Mouse (Mus musculus) embryonic facial prominence, embryonic 15.5 days (tissue): ENCODE measurements around the gene Tbc1d8. TPM values are rescaled to one million over a fixed set of nuclear protein-coding genes. Genes with fewer than 3 reads are reported as not detected.

Experiments
- ATAC-seq: fragments of 200-750 bp; cut with Nextera tagmentation; 2 replicates; pipeline ENCODE4 v1.8.0; 2017; ENCODE audit warnings: low read depth, moderate TSS enrichment; ENCODE audit not compliant: insufficient number of reproducible peaks, low FRiP score, low TSS enrichment
- H3K27ac ChIP-seq: fragments of 300-500 bp; sonication (generic); replicated peaks from 2 replicates; pipeline ENCODE4 v1.5.1; 2015; ENCODE audit warnings: mild to moderate bottlenecking, inconsistent platforms
- H3K27me3 ChIP-seq: fragments of 300-500 bp; sonication (generic); 2 replicates; pipeline ENCODE4 v1.6.1; 2015; ENCODE audit warnings: inconsistent platforms
- H3K36me3 ChIP-seq: fragments of 300-500 bp; sonication (generic); 2 replicates; pipeline ENCODE4 v1.6.1; 2015; ENCODE audit warnings: mild to moderate bottlenecking, inconsistent platforms
- H3K4me1 ChIP-seq: fragments of 300-500 bp; sonication (generic); 2 replicates; pipeline ENCODE4 v1.6.1; 2015; ENCODE audit warnings: inconsistent platforms
- H3K4me2 ChIP-seq: fragments of 300-500 bp; sonication (generic); replicated peaks from 2 replicates; pipeline ENCODE4 v1.6.1; 2015; ENCODE audit warnings: mild to moderate bottlenecking, inconsistent platforms
- H3K4me3 ChIP-seq: fragments of 300-500 bp; sonication (generic); replicated peaks from 2 replicates; pipeline ENCODE4 v1.5.1; 2015; ENCODE audit warnings: mild to moderate bottlenecking, inconsistent platforms
- H3K9ac ChIP-seq: fragments of 300-500 bp; sonication (generic); 2 replicates; pipeline ENCODE4 v1.6.1; 2015; ENCODE audit warnings: inconsistent platforms
- H3K9me3 ChIP-seq: fragments of 300-500 bp; sonication (generic); replicated peaks from 2 replicates; pipeline ENCODE4 v1.6.1; 2016; ENCODE audit warnings: inconsistent platforms
- WGBS: fragments of 180-500 bp; shearing (Covaris S2); methylation state at CpG from one replicate; pipeline ENCODE4 v1.1.7; 2015; 5-methylcytosine and 5-hydroxymethylcytosine counted together
- polyA plus RNA-seq: library from polyadenylated mRNA; unstranded; fragments of >200 nt; fragmentation: Nextera tagmentation; extraction: Ambion mirVana; gene quantifications from 2 replicates; pipeline ENCODE4 v1.2.1, GENCODE M21; 2015

Gene Tbc1d8
- polyA plus RNA-seq, 1 experiment from 2014 or later: 12.7 TPM

DNA sequence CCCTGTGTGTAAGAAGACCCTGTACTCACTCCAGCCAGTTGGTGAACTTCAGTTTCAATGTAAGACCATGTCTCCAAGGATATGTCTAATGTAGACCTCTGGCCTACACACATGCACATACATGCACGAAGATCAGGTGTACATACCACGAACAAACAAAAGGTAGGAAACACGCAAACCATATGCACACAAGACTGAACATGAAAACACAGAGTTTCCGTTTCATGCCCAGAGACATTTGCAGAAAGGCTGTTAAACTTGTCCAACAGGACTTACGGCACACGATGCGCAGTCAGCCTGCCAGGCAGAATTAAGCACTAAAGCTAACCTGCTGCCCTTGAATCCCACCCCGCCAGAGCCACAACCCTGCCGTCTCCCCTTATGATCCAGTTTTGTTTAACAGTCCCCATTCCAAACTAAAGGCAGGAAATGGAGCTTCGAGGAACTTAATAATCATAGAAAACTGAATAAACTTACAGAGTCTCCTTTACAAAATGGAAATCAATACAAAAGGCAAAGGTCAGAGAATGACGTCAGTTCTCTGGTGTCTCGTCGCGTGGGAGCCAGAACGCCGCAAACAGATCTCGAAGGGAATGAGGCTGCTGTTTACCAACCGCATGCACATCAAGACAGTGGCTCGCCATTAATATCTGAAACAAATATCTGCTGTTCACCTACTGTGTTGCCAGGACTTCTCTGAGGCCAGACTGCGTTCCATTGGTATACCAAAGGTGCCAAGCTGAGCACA lies 33.1 kb downstream of the Tbc1d8 start:
- no peak overlapping the region for H3K9ac ChIP-seq
- H3K9me3 ChIP-seq: no peaks in the 10 kb centered on the region
- H3K36me3 ChIP-seq: no peaks in the 10 kb centered on the region
- no peak for ATAC-seq
- H3K4me2 ChIP-seq: no peak overlapping the region
- no peak overlapping the region for H3K4me3 ChIP-seq
- peaks cover 44% of the 10 kb centered on the region for H3K4me1 ChIP-seq
- WGBS: 65% methylated on average over 20 of the region's 20 CpGs
- no peaks in the 10 kb centered on the region for H3K27me3 ChIP-seq
- peak overlapping the region; percentile 68 for H3K27ac ChIP-seq

GRCm38 (mm10) chr1:39443764-39444163 lies 34.8 kb downstream of the Tbc1d8 start:
- Histone ChIP-seq H3K4me3 (no peak overlapping the region), H3K27ac (peak overlapping the region; percentile 59), H3K36me3 (no peaks in the 10 kb centered on the region), H3K9ac (no peak overlapping the region), H3K4me1 (peaks cover 30% of the 10 kb centered on the region), H3K9me3 (no peaks in the 10 kb centered on the region), H3K4me2 (no peak overlapping the region), H3K27me3 (no peaks in the 10 kb centered on the region)
- peak; percentile 49; the same call in 1 of the 2 replicates for ATAC-seq
- 46% methylated on average over 8 of the region's 8 CpGs for WGBS

- Histone ChIP-seq H3K9me3 (no peaks in the 10 kb centered on the region), H3K9ac (no peak overlapping the region), H3K4me3 (no peak overlapping the region), H3K27me3 (no peaks in the 10 kb centered on the region), H3K4me2 (no peak overlapping the region), H3K4me1 (peaks cover 28% of the 10 kb centered on the region), H3K36me3 (no peaks in the 10 kb centered on the region), H3K27ac (no peak overlapping the region)
- no peak for ATAC-seq
- WGBS: 59% methylated on average over 6 of the region's 6 CpGs
These were observed 36.9 kb downstream of the Tbc1d8 start for GRCm38 (mm10) chr1:39441686-39442085.

- peaks cover 18% of the 10 kb centered on the region for H3K4me1 ChIP-seq
- H3K27ac ChIP-seq: no peak overlapping the region
- H3K4me3 ChIP-seq: no peak overlapping the region
- ATAC-seq: no peak
- no peak overlapping the region for H3K9ac ChIP-seq
- WGBS: 80% methylated on average over 12 of the region's 12 CpGs
- no peaks in the 10 kb centered on the region for H3K36me3 ChIP-seq
- no peaks in the 10 kb centered on the region for H3K9me3 ChIP-seq
- no peaks in the 10 kb centered on the region for H3K27me3 ChIP-seq
- no peak overlapping the region for H3K4me2 ChIP-seq
These were observed 38.6 kb downstream of the Tbc1d8 start for GRCm38 (mm10) chr1:39439661-39440548.

DNA sequence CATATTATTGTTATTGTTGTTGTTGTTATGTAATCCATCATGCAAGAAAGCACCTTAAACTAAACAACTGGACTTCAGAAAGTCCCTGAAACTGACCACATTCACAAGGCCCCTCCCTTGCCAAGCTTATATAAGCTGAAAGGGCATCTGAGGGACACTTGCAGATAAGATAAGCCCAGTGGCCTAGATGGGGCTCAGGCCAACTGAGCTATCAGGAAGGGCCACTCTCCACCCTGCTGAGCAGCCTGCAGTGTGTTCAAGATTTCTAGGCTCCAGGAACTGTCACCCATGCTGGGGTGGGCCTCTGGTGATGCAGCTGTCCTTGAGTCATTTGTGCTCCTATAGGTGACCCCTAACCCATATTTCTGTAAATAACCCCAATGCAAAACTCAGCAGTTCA lies 39.9 kb downstream of the Tbc1d8 start:
- no peak overlapping the region for H3K4me3 ChIP-seq
- H3K9me3 ChIP-seq: no peaks in the 10 kb centered on the region
- H3K27me3 ChIP-seq: no peaks in the 10 kb centered on the region
- no peak overlapping the region for H3K4me2 ChIP-seq
- no peak overlapping the region for H3K27ac ChIP-seq
- ATAC-seq: no peak
- H3K36me3 ChIP-seq: no peaks in the 10 kb centered on the region
- no peak overlapping the region for H3K9ac ChIP-seq
- peaks cover 9% of the 10 kb centered on the region for H3K4me1 ChIP-seq

DNA sequence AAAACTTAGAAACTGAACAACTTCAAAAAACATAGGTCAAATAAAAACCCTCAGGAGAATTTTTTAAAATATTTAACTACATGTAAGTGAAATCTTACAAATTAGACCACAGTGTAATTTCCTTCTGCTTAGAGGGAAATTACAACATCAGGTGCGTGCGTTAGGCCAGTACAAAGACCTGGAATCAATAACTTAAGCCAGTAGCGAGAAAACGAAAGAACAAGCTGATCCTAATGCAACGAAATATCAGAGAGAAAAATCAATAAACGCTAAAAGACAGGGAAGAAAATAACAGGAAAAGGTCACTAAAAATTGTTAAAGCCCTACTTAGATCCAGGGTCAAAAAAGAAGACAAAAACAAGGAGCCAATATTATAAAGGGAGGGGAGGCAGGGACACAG lies 44.3 kb downstream of the Tbc1d8 start:
- no peak overlapping the region for H3K4me3 ChIP-seq
- WGBS: 74% methylated on average over 6 of the region's 6 CpGs

GRCm38 (mm10) chr1:39430020-39430419 lies 48.5 kb downstream of the Tbc1d8 start:
- H3K27me3 ChIP-seq: no peaks in the 10 kb centered on the region
- H3K27ac ChIP-seq: no peak overlapping the region
- no peak overlapping the region for H3K9ac ChIP-seq
- H3K9me3 ChIP-seq: no peaks in the 10 kb centered on the region
- ATAC-seq: no peak
- H3K4me2 ChIP-seq: no peak overlapping the region
- no peak overlapping the region for H3K4me3 ChIP-seq
- 72% methylated on average over 9 of the region's 9 CpGs for WGBS
- H3K4me1 ChIP-seq: no peaks in the 10 kb centered on the region
- no peaks in the 10 kb centered on the region for H3K36me3 ChIP-seq

More for the DNA sequence above, 44.3 kb downstream of the Tbc1d8 start:
- no peaks in the 10 kb centered on the region for H3K4me1 ChIP-seq
- H3K4me2 ChIP-seq: no peak overlapping the region
- no peaks in the 10 kb centered on the region for H3K9me3 ChIP-seq
- H3K9ac ChIP-seq: no peak overlapping the region
- no peak overlapping the region for H3K27ac ChIP-seq
- H3K27me3 ChIP-seq: no peaks in the 10 kb centered on the region
- H3K36me3 ChIP-seq: no peaks in the 10 kb centered on the region
- ATAC-seq: no peak

- WGBS: 87% methylated on average over 5 of the region's 5 CpGs
- H3K27me3 ChIP-seq: no peaks in the 10 kb centered on the region
These were observed 49.5 kb downstream of the Tbc1d8 start for GRCm38 (mm10) chr1:39429015-39429414.

DNA sequence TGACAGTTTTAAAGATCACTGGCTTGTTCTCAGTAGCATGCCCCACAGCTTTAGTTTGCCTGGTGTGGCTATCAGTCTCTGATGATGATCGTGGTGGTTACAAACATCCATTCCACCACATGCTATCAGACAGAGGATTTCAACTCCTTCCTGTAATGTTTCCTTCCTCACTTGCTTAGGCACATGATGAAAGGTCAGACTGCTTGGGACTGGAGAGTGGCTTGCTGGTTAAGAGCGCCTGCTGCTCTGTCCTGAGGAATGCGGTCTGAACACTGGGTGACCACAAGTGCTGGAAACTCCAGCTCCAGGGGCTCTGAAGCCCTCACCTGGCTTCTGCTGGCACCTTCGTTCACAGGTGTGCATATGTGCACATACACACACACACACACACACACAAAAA lies 50.3 kb downstream of the Tbc1d8 start:
- 64% methylated on average over 4 of the region's 4 CpGs for WGBS
- no peaks in the 10 kb centered on the region for H3K27me3 ChIP-seq
- no peaks in the 10 kb centered on the region for H3K36me3 ChIP-seq
- H3K27ac ChIP-seq: no peak overlapping the region
- H3K9me3 ChIP-seq: no peaks in the 10 kb centered on the region
- no peak for ATAC-seq
- H3K9ac ChIP-seq: no peak overlapping the region
- no peak overlapping the region for H3K4me2 ChIP-seq
- H3K4me1 ChIP-seq: peaks cover 9% of the 10 kb centered on the region; the same call in 1 of the 2 replicates
- no peak overlapping the region for H3K4me3 ChIP-seq

More at GRCm38 (mm10) chr1:39429015-39429414, 49.5 kb downstream of the Tbc1d8 start:
- Histone ChIP-seq H3K9ac (no peak overlapping the region), H3K36me3 (no peaks in the 10 kb centered on the region), H3K4me3 (no peak overlapping the region), H3K4me1 (peaks cover 3% of the 10 kb centered on the region; the same call in 1 of the 2 replicates), H3K9me3 (no peaks in the 10 kb centered on the region), H3K27ac (no peak overlapping the region), H3K4me2 (no peak overlapping the region)
- ATAC-seq: no peak

- no peak overlapping the region for H3K9ac ChIP-seq
- WGBS: 73% methylated on average over 9 of the region's 9 CpGs
- no peaks in the 10 kb centered on the region for H3K9me3 ChIP-seq
- H3K4me3 ChIP-seq: no peak overlapping the region
- no peak for ATAC-seq
- no peaks in the 10 kb centered on the region for H3K36me3 ChIP-seq
- no peak overlapping the region for H3K4me2 ChIP-seq
- H3K27ac ChIP-seq: no peak overlapping the region
- no peaks in the 10 kb centered on the region for H3K27me3 ChIP-seq
- peaks cover 9% of the 10 kb centered on the region; the same call in 1 of the 2 replicates for H3K4me1 ChIP-seq
These were observed 53.1 kb downstream of the Tbc1d8 start for GRCm38 (mm10) chr1:39425497-39425896.

GRCm38 (mm10) chr1:39420987-39421386 lies 57.6 kb downstream of the Tbc1d8 start:
- H3K9me3 ChIP-seq: no peaks in the 10 kb centered on the region
- no peak overlapping the region for H3K4me2 ChIP-seq
- ATAC-seq: no peak
- H3K4me1 ChIP-seq: peaks cover 22% of the 10 kb centered on the region
- H3K4me3 ChIP-seq: no peak overlapping the region
- no peaks in the 10 kb centered on the region for H3K27me3 ChIP-seq
- no peak overlapping the region for H3K9ac ChIP-seq
- no peak overlapping the region for H3K27ac ChIP-seq
- H3K36me3 ChIP-seq: no peaks in the 10 kb centered on the region
- 90% methylated on average over 6 of the region's 6 CpGs for WGBS
